Mouse (Mus musculus): ENCODE data around the gene Stk40.

- TF ChIP-seq CTCF (IDR thresholded peaks at IDR 0.05; ENCODE audit: borderline replicate concordance, insufficient read depth, low read length) (no peak), POLR2A (IDR thresholded peaks at IDR 0.05; ENCODE audit: low read depth, low read length) (no peak)
Measured at GRCm38 (mm10) chr4:126118651-126119050, 14.9 kb downstream of the Stk40 start.
